Mouse (Mus musculus): ENCODE results near the gene Shisal2b. TPM values are rescaled to one million over a fixed set of nuclear protein-coding genes. Genes with fewer than 3 reads are reported as not detected.

Shisal2b gene
- total RNA-seq, 2 experiments from 2014 or later, result not detected

- peak; percentile 72 to 87 for DNase-seq (ENCODE audit: low spot score in 2 of 2)
Observed at GRCm38 (mm10) chr13:104816635-104817571, 46.8 kb downstream of the Shisal2b start, which contains the start of gene Cwc27. Cwc27 (minus strand) TSS chr13:104817142.

- no peak for DNase-seq (ENCODE audit: low spot score in 2 of 2)
Observed at GRCm38 (mm10) chr13:104816270-104816634, 47.4 kb downstream of the Shisal2b start.

GRCm38 (mm10) chr13:104805681-104806080, 58.0 kb downstream of the Shisal2b start:
- DNase-seq (ENCODE audit: low spot score in 2 of 2), result peak in 1 of 2 experiments; percentile 58

- DNase-seq (ENCODE audit: low spot score in 2 of 2), result no peak
Observed at GRCm38 (mm10) chr13:104799566-104800182, 64.0 kb downstream of the Shisal2b start.

- no peak for DNase-seq (ENCODE audit: low spot score in 2 of 2)
Observed at GRCm38 (mm10) chr13:104799067-104799466, 64.6 kb downstream of the Shisal2b start.

Other genes with a start within 250 kb of the Shisal2b start
- 10 to 100 TPM; 20.9 to 21.8 TPM for gene Srek1ip1, start 71.4 kb downstream of the Shisal2b start, total RNA-seq (2021)
- gene Cwc27, start 46.8 kb downstream of the Shisal2b start, total RNA-seq (2021), result 10 to 100 TPM; 15.7 to 15.9 TPM
- gene Rgs7bp, start 191.0 kb upstream of the Shisal2b start, total RNA-seq (2021), result 100 to 1,000 TPM; 150 to 153 TPM
- not detected for gene 4933425L06Rik, start 218.2 kb upstream of the Shisal2b start, total RNA-seq (2021)

Data from layer of hippocampus, adult 18-20 months (tissue).